Mouse (Mus musculus) bone marrow macrophage, adult 2 months (primary cell): Measurements from ENCODE around the gene Gm4707.

Experiments used
- CTCF ChIP-seq: IDR thresholded peaks from 2 replicates; pipeline ENCODE4 v1.5.1; 2012; ENCODE audit warnings: low read depth, mild to moderate bottlenecking, low read length, moderate library complexity
- POLR2A ChIP-seq: IDR thresholded peaks from 2 replicates; pipeline ENCODE4 v1.6.1; 2012; ENCODE audit warnings: mild to moderate bottlenecking, low read depth, low read length, borderline replicate concordance

DNA sequence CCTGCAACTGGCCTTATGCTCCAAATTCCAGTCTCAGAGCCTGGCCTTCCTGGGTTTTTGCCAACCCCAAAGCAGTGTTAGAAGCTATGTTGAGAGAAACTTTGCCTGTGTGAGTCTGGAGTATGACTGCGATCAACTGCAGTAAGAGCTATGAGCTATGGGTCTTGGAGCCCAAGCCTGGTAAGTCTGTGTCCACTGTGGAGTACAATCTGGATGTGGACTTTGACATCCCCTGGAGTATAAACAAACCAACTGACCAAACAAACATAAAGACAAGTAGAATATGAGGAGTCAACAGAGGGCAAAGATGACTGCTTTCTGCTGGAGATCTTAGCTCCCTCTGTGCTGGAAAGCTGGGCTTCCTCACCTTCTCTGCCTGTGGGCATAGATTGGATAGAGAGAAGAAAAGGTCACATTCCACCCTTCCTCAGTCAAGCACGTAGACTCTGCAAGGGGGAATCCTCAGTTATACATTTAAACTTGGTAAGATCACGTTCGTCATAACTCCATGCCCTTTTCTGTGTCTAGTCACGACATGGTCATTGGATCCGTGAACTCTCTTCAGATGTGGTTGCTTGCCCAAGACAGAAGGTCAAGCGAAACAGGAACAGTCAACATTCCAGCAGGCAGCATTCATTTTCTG lies 23.8 kb upstream of the Gm4707 start:
- TF ChIP-seq CTCF (no peak), POLR2A (no peak)
